Mouse (Mus musculus) embryo, embryonic 10.5 days (tissue): ENCODE data around the gene Rnf38.

Experiments
- DNase-seq: peaks from one replicate; pipeline ENCODE4 v3.0.0-alpha.2; 2015; ENCODE audit warnings: low spot score

Rnf38 gene

DNA sequence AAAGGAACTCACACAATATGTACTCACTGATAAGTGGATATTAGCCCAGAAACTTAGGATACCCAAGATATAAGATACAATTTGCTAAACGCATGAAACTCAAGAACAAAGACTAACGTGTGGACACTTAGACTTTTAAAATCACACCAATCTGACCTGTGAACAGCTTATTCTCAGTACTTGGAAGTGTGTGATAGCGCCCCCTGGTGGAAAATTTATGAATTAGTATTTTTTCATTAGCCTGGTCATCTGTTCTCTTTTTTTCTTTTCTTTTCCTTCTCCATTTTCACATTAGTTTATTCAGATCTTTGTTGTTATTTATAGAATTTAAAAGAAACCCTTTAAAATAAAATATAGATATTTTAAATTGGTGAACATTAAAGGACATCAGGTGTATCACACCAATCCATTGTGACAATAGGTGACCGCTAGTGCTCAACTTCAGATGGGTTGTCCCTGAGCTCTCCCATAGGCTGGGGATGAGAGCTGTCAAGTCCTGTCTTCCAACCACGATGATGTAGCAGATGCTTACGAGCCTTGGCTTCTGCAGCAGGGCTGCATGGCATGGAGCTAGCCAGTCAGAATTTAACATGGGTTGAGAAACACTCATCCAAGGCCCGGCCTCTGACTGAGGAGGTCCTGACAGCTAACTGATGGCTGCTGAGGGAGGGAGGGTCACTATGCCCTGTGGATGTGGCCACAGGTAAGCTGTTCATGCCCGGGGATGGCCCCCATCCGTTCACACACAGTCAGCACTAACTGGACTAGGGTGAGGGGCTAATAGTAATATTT lies 114.0 kb downstream of the Rnf38 start:
- DNase-seq: peak; percentile 73

DNA sequence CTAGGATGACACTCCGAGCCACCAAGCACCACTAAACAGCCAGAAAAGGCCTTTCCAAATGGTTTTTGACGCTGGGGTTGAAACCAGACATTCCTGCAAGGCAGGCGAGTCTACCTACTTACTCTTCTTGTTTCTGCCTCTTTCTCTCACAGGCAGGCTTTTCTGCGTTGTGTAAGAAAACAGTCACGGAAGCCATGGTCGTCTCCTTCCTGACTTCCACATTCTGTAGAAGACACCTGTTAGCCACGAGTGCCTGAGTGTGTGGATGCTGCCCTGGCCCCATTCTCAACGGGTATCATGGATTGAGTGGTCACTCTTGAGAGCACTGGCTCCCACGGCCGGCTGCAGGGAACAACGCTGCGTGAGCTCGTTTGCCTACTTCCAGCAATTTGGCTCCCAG lies 118.5 kb downstream of the Rnf38 start:
- DNase-seq: no peak

DNA sequence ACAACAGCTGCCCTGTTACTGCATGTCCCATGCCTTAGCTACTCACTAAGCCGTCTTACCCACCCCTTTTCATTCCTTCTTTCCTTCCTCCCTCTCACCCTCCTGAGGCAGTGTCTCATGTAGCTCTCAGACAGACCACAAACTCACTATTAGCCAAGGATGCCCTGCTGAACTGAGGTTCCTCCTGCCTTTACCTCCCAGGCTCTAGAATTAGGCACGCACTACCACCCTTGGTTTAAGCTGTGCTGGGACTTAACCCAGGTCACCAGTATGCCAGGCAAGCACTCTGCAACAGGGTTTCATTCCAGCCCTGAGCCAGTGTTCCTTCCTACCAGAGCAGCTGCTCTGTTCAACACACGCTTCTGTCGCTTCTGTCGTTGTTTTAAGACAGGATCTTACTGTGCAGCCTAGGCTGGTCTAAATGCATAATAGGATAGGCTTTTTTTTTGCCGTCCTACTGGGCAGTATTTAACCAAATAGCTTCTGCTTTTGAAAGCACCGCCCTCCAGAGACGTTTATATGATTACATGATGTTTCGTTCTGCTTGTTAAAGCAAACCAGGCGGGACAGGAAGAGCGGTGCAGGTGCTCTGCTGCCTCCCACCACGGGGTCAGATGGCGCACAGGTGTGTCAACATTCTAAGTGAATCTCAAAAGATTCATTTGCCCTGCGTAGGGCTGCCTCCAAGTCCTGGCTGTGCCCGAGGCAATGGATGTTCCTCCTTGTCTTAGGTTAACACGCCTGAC lies 120.0 kb downstream of the Rnf38 start:
- peak; percentile 32 for DNase-seq

DNA sequence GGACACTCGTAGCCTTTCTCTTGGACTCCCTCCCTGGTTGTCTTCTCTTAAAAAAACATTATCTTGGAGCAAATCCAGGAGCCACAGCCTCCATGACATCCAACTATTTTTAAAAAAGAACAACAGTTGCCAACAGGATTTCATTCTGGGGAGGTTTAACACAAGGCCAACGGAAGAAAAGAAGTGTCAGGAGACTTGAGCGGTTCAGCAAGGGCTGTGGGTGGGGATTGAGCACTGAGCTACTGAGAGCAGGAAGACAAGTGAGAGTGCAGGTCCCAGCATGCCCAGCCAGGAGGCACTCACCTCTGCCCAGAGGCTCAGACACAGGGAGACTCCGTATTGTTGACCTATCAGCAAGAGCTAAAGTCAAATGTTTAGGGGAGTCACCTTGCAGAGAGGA lies 120.8 kb downstream of the Rnf38 start:
- no peak for DNase-seq

DNA sequence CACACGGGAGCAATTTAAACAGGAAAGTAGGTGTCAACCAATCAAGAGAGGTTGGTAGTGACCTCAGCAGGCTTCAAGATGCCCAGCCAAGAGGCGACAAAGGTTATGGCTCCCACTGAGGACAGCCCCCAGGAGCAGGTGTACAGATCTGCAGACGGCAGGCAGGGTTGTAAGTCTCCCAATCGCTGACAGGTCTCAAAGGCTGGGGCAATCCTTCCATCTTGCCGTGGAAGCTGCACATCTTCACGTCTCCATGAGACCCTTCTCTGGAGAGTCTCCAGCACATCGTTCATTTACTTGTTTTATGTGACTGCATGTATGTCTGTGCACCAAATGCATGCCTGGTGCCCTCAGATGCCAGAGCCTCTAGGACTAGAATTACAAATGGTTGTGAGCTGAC lies 122.8 kb downstream of the Rnf38 start:
- no peak for DNase-seq

DNA sequence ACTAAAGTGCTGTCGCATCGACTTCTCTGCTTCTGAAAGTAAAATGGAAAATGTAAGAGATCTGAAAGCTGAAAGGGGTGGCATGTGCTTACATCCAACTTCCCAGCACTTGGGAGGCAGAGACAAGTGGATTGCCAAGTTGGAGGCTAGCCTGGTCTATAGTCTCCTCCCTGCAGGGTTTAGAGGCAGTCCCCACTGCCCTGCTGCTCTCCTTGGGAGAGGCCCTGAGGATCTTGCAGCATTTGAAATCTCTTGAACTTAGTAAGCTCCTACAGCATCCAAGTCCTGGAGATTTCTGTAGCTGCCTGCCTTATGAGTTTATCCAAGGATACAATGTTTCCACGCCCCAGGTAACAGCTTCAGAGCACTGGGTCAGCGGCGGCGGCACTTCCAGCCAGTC lies 125.3 kb downstream of the Rnf38 start:
- DNase-seq: no peak

DNA sequence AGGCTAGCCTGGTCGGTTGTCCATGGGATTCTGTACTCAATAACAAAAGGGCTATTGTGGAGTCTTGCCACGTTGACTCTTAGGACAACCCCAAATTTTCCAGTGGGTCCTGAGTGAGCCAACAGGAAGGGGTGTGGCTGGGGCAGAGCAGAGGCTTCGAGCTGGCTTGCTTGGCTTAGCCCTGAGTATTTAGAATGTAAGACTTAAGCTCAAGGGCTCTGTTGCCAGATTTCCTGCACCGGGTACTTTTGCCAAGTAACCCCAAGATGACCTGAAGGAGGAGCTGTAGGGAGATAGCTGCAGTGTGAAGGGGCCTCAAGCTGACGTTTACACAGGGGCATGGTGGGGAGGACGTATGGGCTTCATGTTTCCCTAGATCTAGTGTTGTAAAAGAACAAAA lies 126.2 kb downstream of the Rnf38 start:
- no peak for DNase-seq

DNA sequence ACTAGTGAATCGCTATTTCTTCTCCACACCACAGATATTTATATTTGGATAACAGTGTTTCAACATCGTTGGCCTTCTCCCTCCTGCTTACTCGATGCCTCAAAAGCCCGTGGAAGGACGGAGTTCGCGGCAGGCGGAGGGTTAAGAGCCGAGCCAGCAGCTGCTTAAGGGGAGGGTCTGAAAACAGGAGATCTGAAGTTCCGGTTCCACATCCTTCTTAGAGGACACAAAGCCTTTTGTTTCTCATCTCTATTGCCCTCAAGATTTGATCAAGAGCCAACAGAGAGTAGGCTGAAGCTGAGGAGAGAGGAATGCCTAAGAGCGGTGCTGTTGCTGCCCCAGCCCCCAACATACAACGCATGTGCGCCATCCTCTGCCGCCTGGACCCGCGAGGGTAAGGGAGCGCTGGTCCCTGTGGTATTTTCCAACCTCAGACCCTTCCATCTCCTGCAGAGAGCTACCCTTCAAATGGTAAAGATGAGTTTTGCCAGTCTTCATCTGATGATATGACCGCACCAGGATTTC lies 127.2 kb downstream of the Rnf38 start:
- DNase-seq: peak; percentile 47

DNA sequence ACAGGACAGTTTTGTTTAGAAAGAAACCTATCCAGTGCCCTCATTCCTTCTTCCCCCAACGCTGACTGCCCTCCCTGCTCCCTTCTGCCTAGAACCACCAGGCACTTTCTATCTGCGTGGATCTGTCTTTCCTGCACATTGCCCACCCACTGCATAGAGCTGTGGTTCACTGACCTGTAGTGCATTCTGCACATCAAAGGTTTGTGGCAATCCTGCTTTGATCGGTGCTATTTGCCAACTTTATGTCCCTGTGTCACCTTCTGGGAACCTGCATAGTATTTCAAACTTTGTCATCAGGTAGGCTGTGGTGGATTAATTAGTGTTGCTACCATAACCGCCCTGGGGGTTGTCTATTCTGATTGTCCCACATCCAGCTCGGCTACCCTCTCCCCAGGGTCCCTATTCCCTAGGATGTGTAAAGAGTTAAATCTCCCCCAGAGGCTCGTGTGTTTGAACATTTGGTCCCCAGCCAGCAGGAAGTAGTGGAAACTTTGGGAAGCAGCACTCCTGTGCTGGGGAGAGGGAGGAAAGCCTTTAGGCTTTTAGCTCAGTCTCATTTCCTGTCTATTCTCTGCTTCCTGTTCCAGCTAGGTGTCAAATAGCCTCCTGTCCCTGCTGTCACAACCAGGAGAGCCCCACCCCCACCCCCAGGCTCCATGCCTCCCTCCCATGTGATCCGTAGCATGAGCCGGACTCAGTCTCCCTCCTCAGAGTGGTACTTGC lies 129.2 kb downstream of the Rnf38 start:
- no peak for DNase-seq

DNA sequence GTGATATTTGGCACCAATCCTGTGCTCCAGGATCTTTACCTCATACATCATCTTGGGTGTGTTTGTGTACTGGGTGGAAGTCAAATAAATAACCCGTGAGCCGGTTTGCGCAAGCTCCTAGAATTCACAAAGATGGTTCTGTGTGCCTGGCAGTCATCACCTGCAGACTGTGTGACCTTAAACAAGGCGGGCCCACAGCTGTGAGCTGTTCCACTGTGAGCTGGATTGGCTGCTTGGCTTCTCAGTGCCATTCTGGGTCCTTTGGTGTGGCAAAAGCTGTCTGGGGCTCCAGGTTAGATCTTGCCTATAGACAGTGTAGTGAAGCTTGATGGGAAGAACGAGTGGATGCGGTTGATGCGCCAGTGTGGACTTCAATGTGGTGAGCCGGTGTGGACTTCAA lies 130.0 kb downstream of the Rnf38 start:
- DNase-seq: no peak

DNA sequence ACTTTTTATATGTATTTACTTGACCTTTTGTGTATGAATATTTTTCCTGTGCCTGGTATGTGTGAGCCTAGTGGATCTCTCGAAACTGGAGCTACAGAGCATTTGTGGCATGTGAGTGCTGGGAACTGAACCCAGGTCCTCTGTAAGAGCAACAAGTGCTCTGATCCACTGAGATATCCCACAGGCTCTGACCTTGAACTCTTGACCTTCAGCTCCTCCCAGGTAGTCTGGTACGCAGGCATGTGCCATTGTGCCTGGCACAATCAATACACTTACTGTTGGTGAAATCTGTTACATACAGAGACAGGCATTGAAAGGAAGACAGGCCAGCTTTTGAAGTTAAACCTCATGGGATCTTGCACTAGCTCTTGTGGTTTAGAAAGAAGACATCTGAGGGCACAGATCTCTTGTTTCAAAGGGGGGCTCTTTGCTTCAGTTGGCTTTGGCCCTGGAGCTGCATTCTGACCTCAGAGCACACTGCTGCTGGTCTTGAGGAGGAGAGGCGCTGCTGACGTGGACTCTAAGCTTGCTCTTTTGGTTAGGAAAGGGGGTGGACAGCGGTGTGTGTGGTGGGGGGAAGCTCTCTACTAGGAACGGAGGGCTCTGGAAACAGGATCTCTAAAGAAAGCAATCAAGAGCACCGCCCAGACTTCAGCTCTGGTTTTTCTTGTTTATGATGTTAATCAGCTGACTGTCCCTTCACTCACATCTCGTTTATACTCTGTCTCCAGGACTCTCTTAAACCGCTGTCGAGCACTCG lies 135.8 kb downstream of the Rnf38 start:
- no peak for DNase-seq

DNA sequence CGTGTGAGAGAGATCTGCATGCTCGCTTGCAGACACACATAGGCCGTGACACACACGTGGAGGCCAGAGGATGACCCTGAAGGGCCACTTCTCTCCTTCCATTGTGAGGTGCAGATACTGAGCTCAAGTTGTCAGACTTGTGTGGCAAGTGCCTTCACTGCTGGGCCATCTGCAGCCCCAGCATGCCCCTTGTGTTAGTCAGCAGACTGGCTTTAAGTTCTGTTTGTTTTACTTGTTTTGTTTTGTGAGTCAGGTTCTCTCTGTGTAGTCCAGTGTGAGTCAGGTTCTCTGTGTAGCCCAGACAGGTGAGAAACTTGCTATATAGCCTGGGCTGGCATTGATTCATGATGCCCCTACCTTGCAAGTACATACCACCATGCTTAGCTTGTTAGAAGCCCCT lies 139.1 kb downstream of the Rnf38 start:
- no peak for DNase-seq

DNA sequence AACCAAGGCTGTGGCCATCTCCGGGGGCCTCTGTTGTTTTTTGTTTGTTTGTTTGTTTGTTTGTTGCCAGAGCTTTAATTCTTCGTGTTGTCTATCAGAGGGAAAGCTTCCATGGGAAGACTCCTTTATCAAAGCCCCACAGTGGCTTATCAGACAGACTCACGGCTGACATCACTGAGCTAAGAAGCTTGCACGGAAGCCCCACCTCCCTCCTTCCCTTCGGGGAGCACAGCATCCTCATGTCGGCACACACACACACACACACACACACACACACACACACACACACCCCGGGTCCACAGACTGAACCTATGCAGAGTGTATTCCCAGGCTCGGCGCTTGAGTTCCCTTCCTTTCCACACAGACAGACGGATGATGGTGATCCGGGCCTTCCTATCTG lies 141.2 kb downstream of the Rnf38 start:
- no peak for DNase-seq

DNA sequence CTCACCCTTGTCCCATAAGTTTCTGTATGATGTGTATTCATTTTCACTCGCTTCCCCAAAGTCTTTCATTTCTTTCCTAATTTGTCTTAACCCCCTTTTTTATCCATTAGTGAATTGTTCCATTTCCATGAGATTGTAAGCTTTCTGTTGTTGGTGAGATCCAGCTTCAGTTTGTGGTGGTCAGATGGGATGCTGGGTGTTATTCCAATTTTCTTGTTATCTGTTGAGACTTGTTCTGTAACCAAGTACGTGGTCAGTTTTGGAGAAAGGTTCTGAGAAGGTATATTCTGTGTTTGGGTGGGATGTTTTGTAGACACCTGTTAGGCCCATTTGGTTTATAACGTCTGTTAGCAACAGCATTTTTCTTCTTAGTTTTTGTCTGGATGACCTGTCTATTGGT lies 148.0 kb downstream of the Rnf38 start:
- no peak for DNase-seq

DNA sequence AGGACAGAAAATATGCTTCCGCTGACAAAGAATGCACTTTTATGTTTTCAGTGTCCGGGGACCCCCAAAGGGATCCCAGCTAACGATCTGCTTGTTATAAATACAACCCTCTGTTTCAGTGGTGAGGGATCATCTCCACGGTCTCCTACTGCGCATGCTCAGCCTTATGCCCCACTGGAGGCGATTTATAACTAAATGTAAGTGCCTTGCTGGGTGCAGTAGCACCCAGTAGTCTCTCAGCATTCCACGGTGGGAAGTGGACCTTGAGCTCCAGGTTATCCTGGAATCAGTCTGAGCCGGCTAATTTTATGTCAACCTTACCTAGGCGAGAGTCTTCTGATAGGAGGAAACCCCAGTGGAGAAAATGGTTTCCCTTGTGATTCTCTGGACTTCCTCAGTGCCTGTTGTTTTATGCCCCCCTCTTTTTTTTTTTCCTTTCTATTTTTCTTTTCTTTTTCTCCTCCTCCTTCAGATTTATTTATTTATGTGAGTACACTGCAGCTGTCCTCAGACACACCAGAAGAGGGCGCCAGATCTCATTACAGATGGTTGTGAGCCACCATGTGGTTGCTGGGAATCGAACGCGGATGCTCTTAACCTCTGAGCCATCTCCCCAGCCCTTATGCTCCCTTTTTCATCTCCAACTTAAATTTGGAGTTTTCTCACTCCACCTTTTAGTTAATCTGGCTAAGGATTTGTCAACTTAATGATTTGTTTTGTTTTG lies 148.8 kb downstream of the Rnf38 start:
- DNase-seq: no peak

DNA sequence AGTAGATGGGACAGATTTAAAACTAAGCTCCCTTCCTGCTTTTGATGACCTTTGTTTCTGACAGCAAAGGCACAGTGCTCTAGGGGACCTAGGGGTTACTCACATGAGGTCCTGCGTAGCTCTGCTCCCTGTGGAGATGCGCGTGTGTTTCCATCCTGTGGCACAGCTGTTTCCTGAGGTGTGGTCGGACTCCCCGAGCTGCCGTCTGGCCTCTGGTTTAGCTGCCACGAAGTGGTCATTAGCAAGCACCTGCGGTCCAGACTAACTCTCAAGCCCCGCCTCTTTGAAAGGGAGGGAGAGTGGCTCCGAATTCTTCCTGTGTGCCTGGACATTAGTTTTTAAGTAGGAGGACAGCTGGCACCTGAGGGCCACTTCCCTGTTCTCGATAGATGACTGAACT lies 149.6 kb downstream of the Rnf38 start, which contains the start of gene Gne:
Gne (minus strand) TSS at position 233 of the 400 bp plus-strand sequence.
- DNase-seq: peak; percentile 42

DNA sequence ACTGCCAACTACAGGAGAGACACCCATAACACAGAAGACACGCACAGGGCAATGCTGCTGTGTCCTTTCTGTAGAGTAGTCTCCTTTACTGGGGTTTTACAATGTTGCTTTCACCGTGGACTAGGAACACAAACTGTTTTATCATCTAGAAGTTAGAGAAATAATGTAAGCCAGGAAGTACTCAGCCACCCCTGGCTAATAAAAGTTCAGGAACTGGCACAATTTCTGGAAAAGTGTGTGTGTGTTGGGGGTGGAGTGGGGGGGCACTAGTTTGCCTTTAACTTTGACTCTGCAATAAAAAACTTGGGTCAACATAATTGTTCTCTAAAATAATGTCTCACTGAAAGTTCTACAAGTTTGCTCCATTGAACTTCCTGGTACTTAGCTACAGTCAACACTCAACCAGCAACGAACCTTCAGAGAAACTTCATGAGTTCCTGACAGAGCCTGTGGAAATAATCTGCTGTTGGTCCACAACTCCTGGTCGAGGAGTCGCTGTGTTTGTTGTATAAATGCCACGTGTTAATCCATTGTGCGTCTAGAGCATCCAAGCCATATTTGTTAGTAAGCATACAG lies 155.1 kb downstream of the Rnf38 start:
- no peak for DNase-seq
